Mouse (Mus musculus) liver, adult 2 months (tissue): ENCODE measurements around the gene Zic5.

Source experiments
- CTCF ChIP-seq: fragments of 200-500 bp; IDR thresholded peaks from 2 replicates; pipeline ENCODE4 v1.5.1; 2011; ENCODE audit warnings: low read depth, low read length, control low read depth
- POLR2A ChIP-seq: fragments of 200-500 bp; IDR thresholded peaks from 2 replicates; pipeline ENCODE4 v1.6.1; 2011; ENCODE audit warnings: low read length, control low read depth; ENCODE audit not compliant: insufficient read depth; ENCODE audit errors: extremely low read depth

DNA sequence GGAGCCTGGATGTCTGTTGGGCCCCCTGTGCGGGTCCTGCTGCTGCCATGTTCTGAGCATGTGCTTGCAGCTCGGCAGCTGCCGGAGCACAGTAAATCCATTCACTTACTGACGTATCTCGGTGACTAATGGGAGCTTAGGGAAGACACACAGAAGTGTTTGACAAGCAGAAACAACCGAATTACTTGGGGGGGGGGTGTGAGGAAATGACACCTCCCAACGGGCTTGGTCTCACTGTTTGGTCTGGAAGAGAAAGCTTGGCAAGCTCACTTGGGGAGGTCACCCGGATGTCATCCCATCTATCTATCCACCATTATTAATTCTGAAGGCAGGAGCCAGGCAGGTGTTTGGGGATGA is 38.3 kb downstream of the Zic5 start:
- TF ChIP-seq CTCF (no peak), POLR2A (no peak)
